Mouse (Mus musculus) heart, postnatal 4 days (tissue): ENCODE measurements around the gene Tada3. TPM values are rescaled to one million over a fixed set of nuclear protein-coding genes. Genes with fewer than 3 reads are reported as not detected.

ENCODE experiments used
- DNase-seq: peaks from one replicate; pipeline ENCODE4 v3.0.0; 2021
- total RNA-seq, 2 experiments: library from RNA; stranded (reverse); gene quantifications; 2 replicates each; pipeline ENCODE4 v1.2.3; 2021

Tada3 gene
- total RNA-seq, 2 experiments from 2014 or later = 23.8 to 26.0 TPM

DNA sequence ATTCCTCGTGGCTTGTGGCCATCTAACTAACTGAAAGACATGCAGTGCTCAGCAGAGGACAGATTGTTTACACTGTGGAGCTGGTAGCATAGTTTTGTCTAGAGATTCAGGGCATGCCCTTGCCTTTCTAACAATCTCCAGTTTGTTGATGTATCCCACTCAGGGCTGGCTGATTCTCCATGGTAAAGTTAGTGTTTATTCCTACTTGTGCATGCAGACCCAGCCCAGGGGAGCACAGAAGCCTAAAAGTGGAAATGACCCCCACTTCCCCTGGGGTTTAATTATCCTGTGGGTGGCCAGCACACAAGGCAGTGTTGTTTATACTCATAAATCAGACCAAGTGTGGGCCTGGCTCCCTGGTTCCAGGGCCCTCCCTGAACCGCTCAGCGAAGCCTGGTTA is 8.3 kb upstream of the Tada3 start:
- DNase-seq = no peak

DNA sequence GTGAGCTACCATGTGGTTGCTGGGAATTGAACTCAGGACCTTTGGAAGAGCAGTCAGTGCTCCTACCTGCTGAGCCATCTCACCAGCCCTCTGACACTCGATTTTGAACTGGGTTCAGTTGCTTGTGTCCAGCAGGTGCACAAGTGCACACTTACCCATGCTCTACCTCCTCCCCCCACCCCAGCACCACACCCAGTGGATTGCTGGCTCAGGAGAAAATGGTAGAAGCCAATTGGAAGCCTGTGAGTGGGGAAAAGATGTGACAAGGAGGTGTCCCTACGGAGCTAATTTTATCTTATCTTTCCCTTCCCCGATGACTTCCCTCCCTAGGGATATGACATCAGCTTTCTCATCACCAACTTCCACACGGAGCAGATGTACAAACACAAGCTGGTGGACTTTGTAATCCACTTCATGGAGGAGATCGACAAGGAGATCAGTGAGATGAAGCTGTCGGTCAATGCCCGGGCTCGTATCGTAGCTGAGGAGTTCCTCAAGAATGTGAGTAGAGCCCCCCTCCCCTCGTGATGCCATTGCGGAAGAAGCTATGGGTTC is 7.6 kb upstream of the Tada3 start:
- no peak for DNase-seq

DNA sequence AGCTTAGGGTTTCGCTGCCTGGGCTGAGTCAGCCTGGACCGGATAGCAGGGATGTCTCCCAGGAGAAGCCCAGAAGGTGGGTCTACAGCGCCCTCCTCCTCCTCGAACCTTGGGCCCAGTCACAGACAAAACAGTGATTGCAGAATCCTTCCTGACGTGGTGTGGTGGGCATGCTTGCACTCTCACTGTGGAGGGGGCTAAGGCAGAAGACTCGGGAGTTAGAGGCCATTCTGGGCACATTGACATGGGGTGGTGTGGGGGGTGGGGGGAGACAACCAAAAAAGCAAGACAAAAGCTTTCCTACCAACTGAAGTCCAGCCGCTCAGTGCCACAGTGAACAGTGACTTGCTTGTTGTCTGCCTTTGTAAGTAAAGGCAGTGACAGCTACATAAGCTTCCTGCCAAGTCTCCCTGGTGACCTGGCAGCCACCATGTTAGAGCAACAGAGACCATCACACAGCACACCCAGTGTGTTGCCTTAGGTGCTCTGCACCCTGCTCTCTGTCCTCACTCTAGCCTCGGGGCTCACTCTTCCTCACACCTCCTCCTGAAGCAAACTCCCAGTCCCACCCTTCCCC is 6.8 kb upstream of the Tada3 start:
- no peak for DNase-seq

- no peak for DNase-seq
Observed at GRCm38 (mm10) chr6:113380480-113380879, 2.8 kb upstream of the Tada3 start.

DNA sequence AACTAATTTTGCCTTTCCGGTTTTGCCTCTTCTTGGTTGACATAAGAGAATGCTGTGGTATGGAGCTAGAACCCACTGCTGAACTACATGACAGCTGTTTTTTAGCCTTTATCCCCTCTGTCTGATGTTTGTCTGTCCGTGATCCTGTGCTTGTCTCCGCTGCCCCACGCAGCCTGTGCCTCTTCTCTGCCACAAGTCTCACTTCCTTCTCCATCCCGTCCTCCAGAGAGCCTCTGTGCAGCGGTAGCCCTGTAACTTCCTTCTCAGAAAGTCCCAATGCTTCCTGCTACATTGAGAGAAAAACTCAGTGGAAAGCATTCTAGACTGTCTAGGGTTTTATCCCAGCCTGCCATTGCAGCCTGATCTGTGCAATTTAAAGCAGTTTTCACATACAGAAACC is 1.6 kb upstream of the Tada3 start:
- DNase-seq = no peak

DNA sequence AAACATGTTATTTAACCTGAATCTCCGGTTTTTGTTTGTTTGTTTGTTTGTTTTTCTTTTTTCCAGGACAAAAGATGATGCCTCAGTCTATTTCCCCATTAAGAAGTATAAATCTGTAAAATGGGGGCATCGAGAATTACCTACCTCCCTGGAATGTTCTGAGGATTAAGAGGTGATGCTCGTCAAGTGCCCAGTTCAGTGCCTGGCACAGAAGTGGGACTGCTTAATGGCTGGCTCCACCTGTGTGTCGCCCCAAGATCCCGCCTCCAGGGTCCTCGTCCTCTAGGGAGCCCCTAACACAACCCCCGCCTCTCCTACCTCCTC is 549 bp downstream of the Tada3 start:
- DNase-seq = no peak

DNA sequence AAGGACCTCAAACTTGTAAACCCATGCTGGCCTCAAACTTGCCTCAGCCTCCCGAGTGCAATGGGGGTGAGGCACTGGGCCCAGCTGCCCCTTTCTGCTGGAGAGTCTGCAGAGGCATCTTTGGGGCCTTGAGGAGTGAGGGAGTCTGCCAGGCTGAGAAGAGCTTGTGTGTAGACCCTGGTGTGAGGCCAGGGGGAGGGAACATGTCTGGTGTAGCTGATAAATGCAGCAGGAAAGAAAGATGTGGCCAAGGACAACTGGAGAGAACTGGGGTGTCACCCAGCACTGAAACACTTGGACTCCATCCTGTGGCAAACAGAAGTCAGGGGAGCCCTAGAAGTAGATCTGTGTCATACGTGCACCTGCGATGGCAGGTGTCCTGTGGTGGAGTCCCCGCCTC is 4.2 kb downstream of the Tada3 start:
- no peak for DNase-seq

GRCm38 (mm10) chr6:113370194-113370929 is 7.3 kb downstream of the Tada3 start:
- DNase-seq = no peak

DNA sequence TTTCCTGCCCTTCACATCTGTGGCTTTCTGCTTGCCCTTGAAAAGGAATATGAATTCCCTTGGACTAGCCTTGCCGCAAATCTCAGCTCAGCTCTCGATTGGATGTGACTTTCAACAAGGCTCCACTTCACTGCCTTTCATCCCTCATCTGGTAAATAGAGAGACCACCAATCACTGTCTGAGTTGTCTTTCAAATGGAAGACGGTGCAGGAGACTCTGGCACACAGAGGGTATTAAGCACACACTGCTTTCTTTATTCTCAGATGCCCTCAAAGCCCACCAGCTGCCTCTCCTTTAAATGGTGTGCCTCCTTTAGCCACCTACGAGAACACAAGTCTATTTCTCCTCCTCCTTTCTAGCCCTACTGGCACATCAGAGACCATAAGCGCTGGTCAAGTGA is 9.1 kb downstream of the Tada3 start:
- DNase-seq = no peak

- no peak for DNase-seq
Observed at GRCm38 (mm10) chr6:113368124-113368523, 9.6 kb downstream of the Tada3 start.

- no peak for DNase-seq
Observed at GRCm38 (mm10) chr6:113367574-113367973, 10.1 kb downstream of the Tada3 start.

DNA sequence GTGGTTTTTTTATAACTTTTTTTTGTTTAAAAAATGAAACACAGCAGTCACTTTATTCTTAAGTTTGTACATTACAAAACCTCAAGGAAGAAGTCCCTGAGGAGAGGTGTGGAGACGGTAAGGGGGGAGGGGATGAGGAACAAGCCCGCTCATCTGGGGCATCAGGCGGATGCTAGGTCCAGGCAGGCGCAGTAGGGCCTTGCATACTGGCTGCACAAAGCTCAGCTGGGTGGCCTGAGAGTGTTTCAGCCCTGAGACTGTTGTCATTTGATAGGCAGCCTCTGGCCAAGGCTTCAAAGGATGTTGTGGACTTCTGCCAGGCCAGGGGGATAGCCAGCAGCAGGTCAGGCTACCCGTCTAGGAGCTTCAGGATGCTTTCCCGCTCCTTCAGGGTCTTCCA is 11.0 kb downstream of the Tada3 start:
- no peak for DNase-seq

DNA sequence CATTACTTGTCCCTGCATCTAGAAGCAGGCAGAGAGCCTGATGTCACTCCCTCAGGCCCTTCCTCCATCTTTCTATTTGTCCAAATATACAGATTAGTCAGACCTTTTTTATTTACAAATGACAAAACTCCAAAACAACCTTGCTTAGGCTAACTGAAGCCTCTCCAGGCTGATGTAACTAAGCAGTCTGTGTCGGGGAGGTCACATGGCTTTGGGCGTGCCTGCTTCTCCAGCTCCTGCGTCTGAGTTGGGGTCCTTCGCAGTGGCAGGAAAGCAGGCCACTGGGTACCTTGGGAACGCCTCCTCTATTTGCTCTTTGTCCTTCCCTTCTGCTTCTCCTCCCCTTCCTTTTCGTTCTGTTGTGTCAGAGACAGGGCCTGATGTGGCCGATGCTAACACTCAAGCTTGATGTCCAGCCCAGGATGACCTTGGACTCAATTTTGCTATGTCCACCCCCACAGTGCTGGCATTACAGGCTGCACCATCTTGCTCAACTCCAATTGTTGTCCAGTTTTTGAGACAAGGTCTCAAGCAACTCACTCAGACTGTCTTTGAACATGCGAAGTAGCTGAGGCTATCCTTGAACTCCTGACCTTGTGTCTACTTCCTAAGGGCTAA is 13.1 kb downstream of the Tada3 start:
- DNase-seq = no peak

GRCm38 (mm10) chr6:113362241-113362640 is 15.4 kb downstream of the Tada3 start:
- DNase-seq = no peak

- no peak for DNase-seq
Observed at GRCm38 (mm10) chr6:113361476-113361875, 16.2 kb downstream of the Tada3 start.

GRCm38 (mm10) chr6:113353696-113354095 is 24.0 kb downstream of the Tada3 start:
- no peak for DNase-seq

DNA sequence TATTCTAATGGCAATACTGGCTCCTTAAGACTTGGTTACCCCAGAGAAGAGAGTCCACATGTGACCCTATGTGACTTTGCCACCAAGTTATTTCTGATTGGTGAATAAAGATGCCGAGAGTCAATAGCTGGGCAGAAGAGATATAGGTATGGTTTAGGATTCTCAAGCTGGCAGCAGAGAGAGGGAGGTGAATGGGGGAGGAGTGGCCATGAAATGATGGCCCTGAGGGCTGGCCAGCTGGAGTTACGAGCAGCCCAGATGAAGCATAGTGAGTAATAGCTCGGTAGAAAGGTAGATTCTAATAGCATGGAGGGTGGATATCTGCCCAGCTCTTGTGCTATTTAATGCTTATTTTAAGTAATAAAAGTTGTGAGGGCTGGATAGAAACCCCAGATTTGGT is 24.9 kb downstream of the Tada3 start:
- DNase-seq = no peak

GRCm38 (mm10) chr6:113351653-113352052 is 26.0 kb downstream of the Tada3 start:
- no peak for DNase-seq

- no peak for DNase-seq
Observed at GRCm38 (mm10) chr6:113351161-113351560, 26.5 kb downstream of the Tada3 start.

DNA sequence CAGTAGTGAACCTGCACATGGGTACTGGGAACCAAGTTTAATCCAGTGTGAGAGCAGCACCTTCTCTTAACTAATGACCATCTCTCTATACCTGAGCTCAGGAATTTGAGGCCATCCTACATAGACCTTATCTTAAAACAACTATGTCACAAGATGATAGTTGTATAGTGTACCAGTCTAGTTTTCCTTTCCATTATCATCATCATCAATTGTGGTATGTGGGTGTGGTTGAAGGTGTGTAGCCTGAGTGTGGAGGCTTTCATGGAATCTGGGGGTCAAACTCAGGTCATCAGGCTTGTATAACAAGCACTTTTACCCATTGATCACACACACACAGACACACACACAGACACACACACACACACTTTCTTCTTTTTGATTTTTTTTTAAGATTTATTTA is 27.1 kb downstream of the Tada3 start:
- DNase-seq = no peak

GRCm38 (mm10) chr6:113346897-113347296 is 30.8 kb downstream of the Tada3 start:
- no peak for DNase-seq

DNA sequence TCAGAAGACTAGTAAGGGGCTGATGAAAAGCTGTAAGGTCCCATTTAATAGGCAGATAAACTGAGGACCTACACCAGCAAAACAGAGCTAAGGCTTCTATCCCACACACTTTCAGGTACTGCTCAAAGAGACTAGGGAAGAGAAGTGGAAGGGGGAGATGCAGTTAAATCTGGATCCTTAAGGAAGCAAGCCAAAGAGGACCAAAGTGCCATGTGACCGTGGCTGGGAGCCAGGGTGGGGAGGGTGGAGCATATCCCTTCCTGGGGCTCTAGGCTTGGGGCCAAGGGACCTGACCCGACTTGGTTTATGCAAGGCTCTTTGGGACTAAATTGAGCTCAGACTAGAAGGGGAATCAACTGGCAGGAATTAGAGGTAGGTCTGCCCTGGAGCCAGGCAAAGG is 33.4 kb downstream of the Tada3 start:
- DNase-seq = peak; percentile 84

DNA sequence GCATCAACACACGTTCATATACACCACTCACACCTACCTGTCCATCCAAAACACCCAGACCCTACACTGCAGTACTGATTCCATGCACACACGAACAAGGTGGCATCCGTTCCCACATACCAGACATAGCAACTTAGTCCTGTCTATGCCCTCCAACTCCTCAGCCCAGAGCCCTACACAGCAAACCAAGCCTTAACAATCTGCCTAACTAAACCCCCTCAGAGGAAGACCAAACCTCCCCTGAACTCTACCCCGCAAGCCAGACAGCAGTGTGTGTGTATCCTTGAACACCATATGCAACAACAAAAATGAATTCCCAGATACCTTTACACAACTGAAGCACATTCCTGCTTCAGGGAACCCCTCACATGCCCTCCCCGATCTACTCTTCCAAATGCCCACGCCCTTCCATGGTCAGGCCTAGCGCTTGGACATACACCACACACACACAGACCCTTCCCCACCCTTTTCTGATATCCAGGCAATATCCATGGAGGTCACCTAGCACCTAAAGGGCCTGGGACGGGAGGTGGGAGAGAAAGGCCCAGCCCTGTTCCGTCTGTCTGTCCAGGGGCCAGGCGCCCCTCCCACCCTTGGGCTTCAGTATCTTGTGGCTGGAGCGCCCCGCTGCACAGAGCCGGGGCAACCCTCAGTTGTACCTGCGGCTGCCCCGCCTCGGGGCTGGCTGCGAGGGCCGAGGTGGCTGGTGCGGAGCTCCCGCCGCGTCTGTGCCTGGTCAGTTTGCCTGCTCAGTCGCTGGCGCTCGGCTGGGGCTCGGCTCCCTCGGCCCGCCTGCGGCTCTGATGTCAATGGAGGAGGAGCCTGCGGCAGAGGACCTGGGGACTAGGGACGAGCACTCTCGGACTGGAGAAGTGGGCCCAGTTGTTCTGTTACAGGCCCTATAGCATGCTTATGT is 34.2 kb downstream of the Tada3 start, which contains the start of gene Camk1:
TSS of gene Camk1 (minus strand) at position 808 of the 916 bp plus-strand sequence.
- peak; percentile 84 for DNase-seq
